Mouse (Mus musculus) CD4-positive, CD25-positive, alpha-beta regulatory T cell (primary cell): ENCODE measurements around the gene Stub1. TPM values are rescaled to one million over a fixed set of nuclear protein-coding genes. Genes with fewer than 3 reads are reported as not detected.

Experiments
- polyA plus RNA-seq: library from polyadenylated mRNA; unstranded; fragments of 100-300 nt; shearing (Covaris generic); gene quantifications from one replicate; pipeline ENCODE4 v1.2.1, GENCODE M21; 2017

Stub1 gene
- polyA plus RNA-seq, 1 experiment from 2014 or later, result 169 TPM

Other genes starting within 250 kb of the Stub1 start
- not detected for gene Gng13, start 116.2 kb downstream of the Stub1 start, polyA plus RNA-seq
- 6.4 TPM for gene Chtf18, start 106.0 kb downstream of the Stub1 start, polyA plus RNA-seq
- 14.6 TPM for gene Rpusd1, start 105.7 kb downstream of the Stub1 start, polyA plus RNA-seq
- 0.07 TPM for gene Mslnl, start 97.4 kb downstream of the Stub1 start, polyA plus RNA-seq
- not detected for gene Msln, start 79.0 kb downstream of the Stub1 start, polyA plus RNA-seq
- 28.1 TPM for gene Narfl, start 59.6 kb downstream of the Stub1 start, polyA plus RNA-seq
- gene Haghl, start 47.7 kb downstream of the Stub1 start, polyA plus RNA-seq, result 51.4 TPM
- gene Ccdc78, start 46.8 kb downstream of the Stub1 start, polyA plus RNA-seq, result 0.49 TPM
- gene Fam173a, start 40.5 kb downstream of the Stub1 start, polyA plus RNA-seq, result 223 TPM
- 1.6 TPM for gene AC134908.4, start 37.7 kb downstream of the Stub1 start, polyA plus RNA-seq
- 45.7 TPM for gene Metrn, start 36.3 kb downstream of the Stub1 start, polyA plus RNA-seq
- gene Fbxl16, start 24.3 kb downstream of the Stub1 start, polyA plus RNA-seq, result 0.13 TPM
- gene Wdr24, start 9.8 kb downstream of the Stub1 start, polyA plus RNA-seq, result 44.1 TPM
- gene Jmjd8, start 4.5 kb downstream of the Stub1 start, polyA plus RNA-seq, result 36.7 TPM
- gene Rhbdl1, start 3.9 kb upstream of the Stub1 start, polyA plus RNA-seq, result 2.1 TPM
- gene Gm20683, start 8.4 kb upstream of the Stub1 start, polyA plus RNA-seq, result 2.6 TPM
- 41.0 TPM for gene Rhot2, start 11.4 kb upstream of the Stub1 start, polyA plus RNA-seq
- gene Wdr90, start 28.1 kb upstream of the Stub1 start, polyA plus RNA-seq, result 8.8 TPM
- gene Mcrip2, start 35.4 kb upstream of the Stub1 start, polyA plus RNA-seq, result 5.2 TPM
- 82.8 TPM for gene Mettl26, start 41.7 kb upstream of the Stub1 start, polyA plus RNA-seq
- 1.3 TPM for gene Wfikkn1, start 47.5 kb upstream of the Stub1 start, polyA plus RNA-seq
- 31.6 TPM for gene Rab40c, start 86.3 kb upstream of the Stub1 start, polyA plus RNA-seq
- 55.2 TPM for gene Pigq, start 111.5 kb upstream of the Stub1 start, polyA plus RNA-seq
- gene Nhlrc4, start 111.6 kb upstream of the Stub1 start, polyA plus RNA-seq, result not detected
- gene A930017K11Rik, start 119.2 kb upstream of the Stub1 start, polyA plus RNA-seq, result not detected
- 30.1 TPM for gene Capn15, start 152.4 kb upstream of the Stub1 start, polyA plus RNA-seq
- gene Rab11fip3, start 236.2 kb upstream of the Stub1 start, polyA plus RNA-seq, result 13.5 TPM